Mouse (Mus musculus): Measurements from ENCODE around the gene Mns1.

DNA sequence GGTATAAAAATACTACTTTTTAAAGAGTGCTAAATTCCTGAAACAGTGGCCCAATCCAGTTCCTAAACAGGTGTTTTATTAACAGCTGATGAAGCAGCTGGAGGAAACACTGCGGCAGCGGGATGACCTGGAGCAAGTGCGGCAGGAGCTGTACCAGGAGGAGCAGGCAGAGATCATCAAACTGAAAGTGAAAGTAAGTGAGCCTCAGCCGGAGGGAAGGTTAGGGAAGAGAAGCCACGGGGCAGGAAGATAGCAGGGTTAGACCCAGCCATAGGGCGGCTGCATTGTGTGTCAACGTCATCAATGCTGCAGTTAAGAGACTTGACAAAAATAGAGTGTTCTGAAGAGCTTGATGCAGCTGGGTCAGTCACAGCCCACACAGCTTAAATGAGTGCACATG, 11.6 kb downstream of the Mns1 start:
- no peak for TF ChIP-seq POLR2A (IDR thresholded peaks at IDR 0.05; ENCODE audit: control insufficient read depth, extremely low read depth, insufficient read depth, low read length, poor library complexity)
- no peak for TF ChIP-seq CTCF (IDR thresholded peaks at IDR 0.05; ENCODE audit: borderline replicate concordance, control insufficient read depth, extremely low read depth, insufficient read depth, low read length, poor library complexity)
